Mouse (Mus musculus) macrophage (primary cell): ENCODE results near the gene Kif4. TPM values are rescaled to one million over a fixed set of nuclear protein-coding genes. Genes with fewer than 3 reads are reported as not detected.

ENCODE experiments used
- H3K27ac ChIP-seq: fragments of 350-480 bp; formaldehyde crosslinking; 2 replicates; pipeline ENCODE4 v1.9.0; 2021
- H3K36me3 ChIP-seq: fragments of 350-480 bp; formaldehyde crosslinking; 2 replicates; pipeline ENCODE4 v1.9.0; 2021; ENCODE audit errors: inconsistent target
- H3K4me3 ChIP-seq: fragments of 350-480 bp; formaldehyde crosslinking; 2 replicates; pipeline ENCODE4 v1.9.0; 2021; ENCODE audit errors: inconsistent target
- H3K79me2 ChIP-seq: fragments of 350-480 bp; formaldehyde crosslinking; 2 replicates; pipeline ENCODE4 v1.9.0; 2021; ENCODE audit errors: inconsistent target
- WGBS: methylation state at CpG from one replicate; pipeline ENCODE4 v1.1.7; 2026; ENCODE audit warnings: inconsistent platforms; ENCODE audit not compliant: missing documents; 5-methylcytosine and 5-hydroxymethylcytosine counted together
- polyA plus RNA-seq: library from polyadenylated mRNA; stranded (reverse); fragments of 250-400 nt; gene quantifications from 3 replicates; pipeline ENCODE4 v1.2.4, GENCODE M21; 2018; ENCODE audit warnings: inconsistent platforms

Gene Kif4
- polyA plus RNA-seq, 1 experiment from 2014 or later: 3.9 TPM

DNA sequence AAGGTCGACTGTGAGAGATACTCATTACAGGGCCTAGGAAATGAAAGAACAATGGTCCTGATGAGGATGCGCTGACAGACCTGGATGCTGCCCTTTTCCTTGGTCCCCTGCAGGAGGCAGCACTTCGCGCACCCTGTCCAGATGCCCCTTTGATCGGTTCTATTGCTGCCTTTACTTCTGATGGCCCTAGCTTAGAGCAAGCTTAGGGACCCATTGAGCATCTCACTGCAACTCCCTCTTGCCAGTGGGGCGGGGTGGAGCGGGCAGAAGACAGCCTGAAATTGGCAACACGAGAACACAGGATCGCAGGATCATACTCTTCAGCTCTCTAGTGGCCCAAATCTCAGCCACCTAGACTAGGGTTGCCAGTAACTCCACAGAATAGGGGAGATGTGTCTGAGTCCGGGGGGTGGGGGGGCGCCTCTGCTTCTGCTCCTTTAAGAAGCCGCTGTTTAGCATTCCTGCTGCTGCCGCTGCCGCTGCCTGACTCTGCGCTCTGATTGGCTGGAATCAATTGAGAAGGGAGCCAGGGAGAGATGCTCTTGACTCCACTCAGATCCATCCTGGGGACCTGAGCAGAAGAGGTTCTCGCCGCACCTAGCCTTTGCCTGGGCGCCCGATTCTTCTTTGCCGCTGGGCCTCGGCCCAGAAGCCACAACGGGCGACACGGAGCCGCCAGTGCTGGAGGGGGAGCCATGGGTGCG lies 141.8 kb downstream of the Kif4 start, which contains the start of gene Dlg3:
Gene Dlg3, plus strand, starts transcription at position 542 of the 704 bp plus-strand sequence.
- 22% methylated on average over 17 of the region's 26 CpGs for WGBS
- Histone ChIP-seq H3K36me3 (no peaks in the 10 kb centered on the region), H3K79me2 (no peaks in the 10 kb centered on the region), H3K27ac (no peak within 1 kb of the TSS), H3K4me3 (no peak within 1 kb of the TSS)

GRCm38 (mm10) chrX:100767885-100768626 lies 142.5 kb downstream of the Kif4 start:
- H3K4me3 ChIP-seq: no peak overlapping the region
- no peaks in the 10 kb centered on the region for H3K36me3 ChIP-seq
- WGBS: 46% methylated on average over 20 of the region's 36 CpGs
- H3K79me2 ChIP-seq: no peaks in the 10 kb centered on the region
- no peak overlapping the region for H3K27ac ChIP-seq

GRCm38 (mm10) chrX:100769281-100769680 lies 143.7 kb downstream of the Kif4 start:
- no peaks in the 10 kb centered on the region for H3K36me3 ChIP-seq
- H3K4me3 ChIP-seq: no peak overlapping the region
- H3K27ac ChIP-seq: no peak overlapping the region
- WGBS: 92% methylated on average over 5 of the region's 5 CpGs
- H3K79me2 ChIP-seq: no peaks in the 10 kb centered on the region

DNA sequence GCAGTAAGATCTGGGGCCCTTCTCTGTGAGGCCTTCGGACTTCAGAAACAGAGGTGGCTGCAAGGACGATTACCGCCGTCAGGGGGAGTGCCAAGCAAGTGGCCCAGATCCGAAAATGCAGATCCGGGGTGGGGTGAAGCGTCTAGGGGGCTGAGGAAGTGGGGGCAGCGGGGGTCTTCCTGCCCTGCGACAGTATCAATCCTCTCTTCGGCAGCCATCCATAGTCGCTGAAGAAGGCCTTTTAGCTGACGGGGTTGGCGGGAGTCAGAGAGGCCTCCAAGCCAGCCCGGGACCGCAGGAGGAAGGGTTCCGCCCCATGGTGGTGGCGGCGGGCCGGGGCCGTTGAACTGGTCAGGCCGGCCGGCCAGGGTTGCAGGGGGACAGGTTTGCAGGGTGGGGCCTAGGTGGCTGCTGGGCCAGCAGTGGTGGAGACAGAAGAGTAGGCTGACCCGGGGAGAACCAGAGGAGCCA lies 148.8 kb downstream of the Kif4 start:
- WGBS: 38% methylated on average over 18 of the region's 23 CpGs
- no peak overlapping the region for H3K4me3 ChIP-seq
- no peaks in the 10 kb centered on the region for H3K79me2 ChIP-seq
- H3K27ac ChIP-seq: no peak overlapping the region
- H3K36me3 ChIP-seq: no peaks in the 10 kb centered on the region

DNA sequence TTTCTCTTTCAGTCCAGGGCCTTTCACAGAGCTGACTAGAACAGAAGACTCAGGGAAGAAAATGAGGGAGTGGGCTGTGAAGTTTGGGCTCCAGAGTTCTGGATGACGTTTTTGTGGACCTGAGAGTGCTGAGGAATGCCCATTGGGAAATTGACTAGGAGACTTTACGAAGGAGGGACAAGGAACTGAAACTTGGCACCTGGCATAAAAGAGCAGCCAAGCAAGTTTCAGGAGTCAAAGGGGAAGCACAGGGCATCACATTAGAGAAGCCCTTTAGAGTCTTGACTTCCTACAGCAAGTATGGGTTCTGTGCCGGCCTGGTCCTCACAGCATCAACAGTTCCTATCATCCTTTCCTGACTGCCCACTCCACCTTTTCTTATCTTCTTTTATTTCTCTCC lies 149.9 kb downstream of the Kif4 start:
- no peak overlapping the region for H3K4me3 ChIP-seq

DNA sequence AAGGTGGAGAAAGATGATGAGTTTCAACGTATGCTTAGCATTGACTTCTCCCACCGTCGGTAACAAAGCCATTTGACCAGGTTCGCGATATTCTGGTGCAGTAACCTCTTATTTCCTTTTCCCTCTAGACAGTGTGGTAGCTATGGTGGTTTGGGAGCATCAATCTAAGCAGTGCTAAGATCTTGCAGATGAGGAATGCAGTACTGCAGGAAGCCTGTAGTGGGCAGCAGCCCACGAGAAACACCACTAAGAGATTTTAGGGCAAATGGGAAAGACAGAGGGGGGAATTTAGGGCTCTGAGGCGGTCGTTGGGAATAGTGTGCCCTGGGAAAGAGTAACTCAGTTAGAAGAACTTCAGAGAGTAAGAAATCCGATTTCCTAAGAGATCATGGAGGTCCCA lies 151.0 kb downstream of the Kif4 start:
- 16% methylated on average over 9 of the region's 9 CpGs for WGBS
- H3K27ac ChIP-seq: no peak overlapping the region
- no peak overlapping the region for H3K4me3 ChIP-seq
- H3K36me3 ChIP-seq: no peaks in the 10 kb centered on the region
- H3K79me2 ChIP-seq: no peaks in the 10 kb centered on the region

More for the DNA sequence above, 149.9 kb downstream of the Kif4 start:
- Histone ChIP-seq H3K36me3 (no peaks in the 10 kb centered on the region), H3K27ac (no peak overlapping the region), H3K79me2 (no peaks in the 10 kb centered on the region)
- WGBS: 37% methylated on average over 3 of the region's 3 CpGs

Other genes starting within 250 kb of the Kif4 start
- gene Otud6a, start 196.7 kb upstream of the Kif4 start, polyA plus RNA-seq: not detected in 3 replicates
- not detected in 3 replicates for gene Awat2, start 183.0 kb upstream of the Kif4 start, polyA plus RNA-seq
- 64.1 to 104 TPM (median 92.4 TPM) in 3 replicates for gene Igbp1, start 131.4 kb upstream of the Kif4 start, polyA plus RNA-seq
- not detected in 3 replicates for gene Dgat2l6, start 100.9 kb upstream of the Kif4 start, polyA plus RNA-seq
- 0.37 to 1.1 TPM in 2 of 3 replicates, not detected in the other for gene Awat1, start 53.5 kb upstream of the Kif4 start, polyA plus RNA-seq
- not detected in 3 replicates for gene P2ry4, start 30.9 kb upstream of the Kif4 start, polyA plus RNA-seq
- gene Arr3, start 20.2 kb upstream of the Kif4 start, polyA plus RNA-seq: not detected in 3 replicates
- gene Pdzd11, start 831 bp downstream of the Kif4 start, polyA plus RNA-seq: 35.3 to 57.7 TPM (median 53.5 TPM) in 3 replicates
- not detected in 3 replicates for gene Gdpd2, start 104.1 kb downstream of the Kif4 start, polyA plus RNA-seq
- gene Dlg3, start 142.0 kb downstream of the Kif4 start, polyA plus RNA-seq: 0.97 to 2.8 TPM (median 1.3 TPM) in 3 replicates